Mouse (Mus musculus) natural killer cell, adult 2 months (primary cell): ENCODE results near the gene Coil.

Experiments used
- DNase-seq, 2 experiments: peaks; one replicate each; pipeline ENCODE4 v3.0.0; 2022; ENCODE audit warnings: low spot score in 2 of 2

Gene Coil

GRCm38 (mm10) chr11:88973776-88974701 is 4.0 kb downstream of the Coil start:
- peak; percentile 87 to 93 for DNase-seq

- DNase-seq, result peak in 1 of 2 experiments; percentile 21
These were observed 6.3 kb downstream of the Coil start for GRCm38 (mm10) chr11:88976320-88976719.

- DNase-seq, result no peak
These were observed 7.1 kb downstream of the Coil start for GRCm38 (mm10) chr11:88977188-88977587.

GRCm38 (mm10) chr11:88981337-88981736 is 11.3 kb downstream of the Coil start:
- no peak for DNase-seq

- DNase-seq, result no peak
These were observed 16.6 kb downstream of the Coil start for GRCm38 (mm10) chr11:88986616-88987015.

- DNase-seq, result no peak
These were observed 18.9 kb downstream of the Coil start for GRCm38 (mm10) chr11:88988956-88989355.

GRCm38 (mm10) chr11:88989530-88989929 is 19.5 kb downstream of the Coil start:
- DNase-seq, result peak; percentile 39 to 40

GRCm38 (mm10) chr11:88993186-88993585 is 23.1 kb downstream of the Coil start:
- no peak for DNase-seq

GRCm38 (mm10) chr11:88993625-88994024 is 23.6 kb downstream of the Coil start:
- peak; percentile 80 to 84 for DNase-seq

GRCm38 (mm10) chr11:88994492-88994891 is 24.4 kb downstream of the Coil start:
- no peak for DNase-seq

- no peak for DNase-seq
These were observed 25.6 kb downstream of the Coil start for GRCm38 (mm10) chr11:88995616-88996015.

GRCm38 (mm10) chr11:88996427-88996826 is 26.4 kb downstream of the Coil start:
- no peak for DNase-seq

- DNase-seq, result peak; percentile 27 to 29
These were observed 27.3 kb downstream of the Coil start for GRCm38 (mm10) chr11:88997343-88997742.

GRCm38 (mm10) chr11:88998406-88998805 is 28.4 kb downstream of the Coil start:
- DNase-seq, result no peak

GRCm38 (mm10) chr11:88998974-88999722 is 29.1 kb downstream of the Coil start, which contains the start of gene Trim25:
Gene Trim25 (plus strand): TSS chr11:88999376.
- DNase-seq, result peak; percentile 88 to 95

GRCm38 (mm10) chr11:88999723-89000526 is 29.9 kb downstream of the Coil start:
- DNase-seq, result no peak

GRCm38 (mm10) chr11:89000527-89000819 is 30.4 kb downstream of the Coil start:
- no peak for DNase-seq

GRCm38 (mm10) chr11:89001569-89001968 is 31.5 kb downstream of the Coil start:
- no peak for DNase-seq

GRCm38 (mm10) chr11:89002068-89002467 is 32.0 kb downstream of the Coil start:
- DNase-seq, result no peak

- no peak for DNase-seq
These were observed 32.6 kb downstream of the Coil start for GRCm38 (mm10) chr11:89002621-89003020.

- no peak for DNase-seq
These were observed 33.0 kb downstream of the Coil start for GRCm38 (mm10) chr11:89003078-89003477.

GRCm38 (mm10) chr11:89003726-89004125 is 33.7 kb downstream of the Coil start:
- no peak for DNase-seq
